Mouse (Mus musculus) neural tube, embryonic 14.5 days (tissue): ENCODE results near the gene Scp2. TPM values are rescaled to one million over a fixed set of nuclear protein-coding genes. Genes with fewer than 3 reads are reported as not detected.

ENCODE experiments used
- ATAC-seq: fragments of 200-750 bp; cut with Nextera tagmentation; 2 replicates; pipeline ENCODE4 v1.8.0; 2017; ENCODE audit warnings: low read depth, mild to moderate bottlenecking, moderate TSS enrichment, moderate library complexity
- H3K27ac ChIP-seq: fragments of 300-500 bp; sonication (generic); 2 replicates; pipeline ENCODE4 v1.5.1; 2014; ENCODE audit warnings: low read depth, mild to moderate bottlenecking, control low read depth, low read length, moderate library complexity, mixed read lengths
- H3K27me3 ChIP-seq: fragments of 300-500 bp; sonication (generic); 2 replicates; pipeline ENCODE4 v1.6.1; 2014; ENCODE audit warnings: low read length; ENCODE audit not compliant: control insufficient read depth, insufficient read depth
- H3K36me3 ChIP-seq: fragments of 300-500 bp; sonication (generic); 2 replicates; pipeline ENCODE4 v1.6.1; 2014; ENCODE audit warnings: low read length, mixed read lengths; ENCODE audit not compliant: control insufficient read depth, insufficient read depth
- H3K4me1 ChIP-seq: fragments of 300-500 bp; sonication (generic); 2 replicates; pipeline ENCODE4 v1.6.1; 2014; ENCODE audit warnings: low read length; ENCODE audit not compliant: control insufficient read depth, insufficient read depth
- H3K4me2 ChIP-seq: fragments of 300-500 bp; sonication (generic); 2 replicates; pipeline ENCODE4 v1.6.1; 2014; ENCODE audit warnings: mild to moderate bottlenecking, low read depth, low read length, control low read depth
- H3K4me3 ChIP-seq: fragments of 300-500 bp; sonication (generic); 2 replicates; pipeline ENCODE4 v1.5.1; 2014; ENCODE audit warnings: low read depth, low read length, control low read depth, mixed read lengths
- H3K9ac ChIP-seq: fragments of 300-500 bp; sonication (generic); replicated peaks from 2 replicates; pipeline ENCODE4 v1.6.1; 2014; ENCODE audit warnings: low read depth, mild to moderate bottlenecking, control low read depth, low read length, mixed read lengths
- H3K9me3 ChIP-seq: fragments of 300-500 bp; sonication (generic); 2 replicates; pipeline ENCODE4 v1.6.1; 2016; ENCODE audit warnings: low read length; ENCODE audit not compliant: control insufficient read depth
- WGBS: fragments of 180-500 bp; shearing (Covaris S2); extraction: QIAGEN DNeasy Blood & Tissue Kit; methylation state at CpG from one replicate; pipeline ENCODE4 v1.1.7; 2014; 5-methylcytosine and 5-hydroxymethylcytosine counted together
- polyA plus RNA-seq: library from polyadenylated mRNA; unstranded; fragments of >200 nt; fragmentation: Nextera tagmentation; extraction: Ambion mirVana; gene quantifications from 2 replicates; pipeline ENCODE4 v1.2.1, GENCODE M21; 2014

Gene Scp2
- polyA plus RNA-seq, 1 experiment from 2014 or later = 238 TPM

GRCm38 (mm10) chr4:108008541-108008940 is 136.3 kb downstream of the Scp2 start:
- Histone ChIP-seq H3K9me3 (no peaks in the 10 kb centered on the region), H3K9ac (no peak overlapping the region), H3K27ac (no peak overlapping the region), H3K36me3 (no peaks in the 10 kb centered on the region), H3K27me3 (no peaks in the 10 kb centered on the region), H3K4me1 (no peaks in the 10 kb centered on the region), H3K4me2 (no peak overlapping the region), H3K4me3 (no peak overlapping the region)
- WGBS = 88% methylated on average over 8 of the region's 8 CpGs
- no peak for ATAC-seq

GRCm38 (mm10) chr4:108007532-108008103 is 137.2 kb downstream of the Scp2 start:
- Histone ChIP-seq H3K9me3 (no peaks in the 10 kb centered on the region), H3K4me3 (no peak overlapping the region), H3K4me2 (no peak overlapping the region), H3K27ac (no peak overlapping the region), H3K27me3 (no peaks in the 10 kb centered on the region), H3K9ac (no peak overlapping the region), H3K36me3 (no peaks in the 10 kb centered on the region), H3K4me1 (no peaks in the 10 kb centered on the region)
- ATAC-seq = no peak
- WGBS = 86% methylated on average over 7 of the region's 7 CpGs

DNA sequence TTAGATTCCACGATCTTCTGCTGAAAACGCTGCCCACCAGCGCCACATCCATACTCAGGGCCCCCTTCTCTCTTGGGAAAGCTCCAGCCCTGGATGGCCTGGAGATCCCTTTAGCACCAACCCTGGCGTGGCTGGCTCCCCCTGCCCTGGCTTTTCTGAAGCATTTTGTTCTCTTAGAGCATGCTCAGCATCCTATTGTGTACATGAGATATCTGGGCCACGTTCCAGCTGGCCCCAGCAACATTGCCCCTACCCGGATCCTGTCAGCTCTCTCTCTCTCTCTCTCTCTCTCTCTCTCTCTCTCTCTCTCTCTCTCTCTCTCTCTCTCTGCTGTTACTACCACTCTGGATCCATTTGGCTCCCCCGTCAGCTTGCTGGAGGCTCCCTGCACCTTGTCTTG is 139.5 kb downstream of the Scp2 start:
- no peaks in the 10 kb centered on the region for H3K9me3 ChIP-seq
- H3K4me2 ChIP-seq = no peak overlapping the region
- H3K36me3 ChIP-seq = no peaks in the 10 kb centered on the region
- WGBS = 53% methylated on average over 7 of the region's 7 CpGs
- no peak overlapping the region for H3K27ac ChIP-seq
- H3K4me3 ChIP-seq = no peak overlapping the region
- H3K27me3 ChIP-seq = no peaks in the 10 kb centered on the region
- ATAC-seq = 0 out of 2 replicates have a peak, but pooled peaks have one; percentile 51
- no peak overlapping the region for H3K9ac ChIP-seq
- H3K4me1 ChIP-seq = no peaks in the 10 kb centered on the region

DNA sequence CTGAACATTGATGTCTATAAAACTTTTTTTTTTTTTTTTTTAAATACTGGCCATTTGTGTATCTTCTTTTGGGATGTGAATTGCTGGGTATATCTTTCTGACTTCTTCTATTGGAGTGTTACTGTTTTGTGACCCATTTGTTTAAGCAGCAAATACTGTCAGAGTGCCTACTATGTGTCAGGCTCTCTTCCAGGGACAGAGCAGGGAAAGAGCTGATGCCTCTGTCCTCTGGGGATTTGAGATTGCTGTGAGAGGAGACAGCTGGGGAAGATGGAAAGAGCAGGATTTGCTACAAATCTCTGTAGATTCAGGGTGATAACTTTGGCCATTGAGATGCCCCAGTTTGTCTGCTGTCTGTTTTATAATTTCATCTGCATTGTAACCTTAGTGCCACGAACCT is 145.4 kb downstream of the Scp2 start:
- no peaks in the 10 kb centered on the region for H3K9me3 ChIP-seq
- H3K4me2 ChIP-seq = no peak overlapping the region
- 67% methylated on average over 1 of the region's 1 CpGs for WGBS
- H3K4me3 ChIP-seq = no peak overlapping the region
- H3K36me3 ChIP-seq = no peaks in the 10 kb centered on the region
- no peak for ATAC-seq
- no peak overlapping the region for H3K9ac ChIP-seq
- no peaks in the 10 kb centered on the region for H3K27me3 ChIP-seq
- H3K4me1 ChIP-seq = no peaks in the 10 kb centered on the region
- no peak overlapping the region for H3K27ac ChIP-seq

DNA sequence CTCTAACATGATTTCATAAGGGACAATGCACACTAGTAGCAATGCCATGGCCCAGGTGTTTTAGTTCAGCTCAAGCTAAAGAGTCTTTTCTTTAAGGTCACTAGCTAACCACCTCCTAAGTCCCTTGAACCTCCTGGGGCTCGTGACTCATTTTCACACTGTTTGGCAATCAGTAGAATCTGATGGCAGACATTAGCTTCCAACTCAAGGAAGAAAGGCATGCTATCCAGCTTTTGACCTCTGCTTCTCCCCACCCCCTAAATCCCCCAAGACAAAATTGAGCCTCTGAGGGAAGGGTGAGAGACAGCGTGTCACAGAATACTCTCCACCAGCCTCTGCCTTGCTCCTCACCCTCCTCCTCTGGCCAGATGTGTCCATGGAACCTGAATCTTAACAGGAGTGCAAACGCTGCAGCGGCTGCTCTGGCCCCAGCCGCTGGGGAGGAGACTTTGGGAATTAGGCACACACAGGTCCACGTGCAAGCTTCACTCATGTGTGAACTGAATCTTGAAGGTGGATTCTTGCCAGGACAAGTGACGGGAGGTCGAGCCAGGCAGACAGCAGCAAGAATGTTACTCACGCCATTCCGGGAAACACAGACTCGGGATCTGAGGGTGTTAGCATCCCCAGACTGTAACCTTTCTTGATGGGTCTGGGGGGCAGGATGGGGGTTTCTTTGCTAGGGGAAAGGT is 146.0 kb downstream of the Scp2 start:
- ATAC-seq = no peak
- 52% methylated on average over 11 of the region's 11 CpGs for WGBS

DNA sequence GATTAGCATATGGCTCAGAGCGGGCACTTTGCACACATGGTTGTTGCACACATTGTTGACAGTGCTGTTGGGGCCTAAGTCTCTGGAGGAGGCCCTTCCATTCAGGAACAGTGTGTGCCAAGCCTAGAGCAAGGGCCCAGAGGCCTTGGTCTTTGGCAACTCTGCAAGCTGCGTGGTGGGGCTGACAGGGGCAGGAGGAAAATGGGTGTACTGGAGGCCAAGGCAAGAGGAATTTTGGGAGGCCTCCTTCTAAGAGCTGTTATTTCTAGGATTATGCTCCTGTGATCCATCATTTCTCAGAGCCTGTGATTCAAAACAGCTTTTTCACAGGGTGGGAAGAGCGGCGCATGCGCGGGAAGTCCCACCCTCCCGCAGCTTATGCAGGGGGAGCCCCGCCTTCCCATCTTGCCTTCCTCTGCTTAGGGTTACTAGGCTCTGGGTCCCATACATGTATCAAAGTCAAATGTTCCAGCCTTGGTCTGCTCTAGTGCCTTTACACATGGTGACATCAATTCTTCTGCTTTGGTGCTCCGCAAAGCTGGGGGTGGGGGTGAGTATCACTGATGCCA is 148.3 kb downstream of the Scp2 start:
- no peak overlapping the region for H3K9ac ChIP-seq
- H3K4me3 ChIP-seq = no peak overlapping the region
- ATAC-seq = no peak
- no peak overlapping the region for H3K4me2 ChIP-seq
- H3K36me3 ChIP-seq = no peaks in the 10 kb centered on the region
- no peaks in the 10 kb centered on the region for H3K27me3 ChIP-seq
- no peak overlapping the region for H3K27ac ChIP-seq
- no peaks in the 10 kb centered on the region for H3K9me3 ChIP-seq
- 93% methylated on average over 9 of the region's 9 CpGs for WGBS
- no peaks in the 10 kb centered on the region for H3K4me1 ChIP-seq

More for the DNA sequence above, 146.0 kb downstream of the Scp2 start:
- Histone ChIP-seq H3K27me3 (no peaks in the 10 kb centered on the region), H3K4me3 (no peak overlapping the region), H3K9ac (no peak overlapping the region), H3K4me1 (no peaks in the 10 kb centered on the region), H3K9me3 (no peaks in the 10 kb centered on the region), H3K4me2 (no peak overlapping the region), H3K27ac (no peak overlapping the region), H3K36me3 (no peaks in the 10 kb centered on the region)

DNA sequence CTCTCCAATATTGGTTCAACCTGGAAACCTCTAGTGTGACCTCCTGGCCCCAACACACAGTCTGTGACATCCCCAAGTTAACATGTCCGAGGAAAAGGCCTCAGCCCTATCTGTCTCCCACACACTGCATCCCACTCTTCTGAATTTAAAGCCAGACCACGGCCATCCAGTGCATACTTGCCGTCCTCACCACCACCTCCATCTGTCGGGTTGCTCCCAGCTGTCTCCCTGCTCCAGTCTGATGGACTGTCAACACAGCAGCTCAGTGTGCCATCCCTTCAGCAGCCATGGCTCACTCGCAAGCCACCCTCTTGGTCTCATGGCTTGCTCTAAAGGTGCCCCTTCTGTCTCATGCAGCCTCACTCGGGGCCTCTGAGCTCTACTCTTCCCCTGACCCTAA is 149.1 kb downstream of the Scp2 start:
- no peaks in the 10 kb centered on the region for H3K36me3 ChIP-seq
- H3K4me3 ChIP-seq = no peak overlapping the region
- H3K27ac ChIP-seq = no peak overlapping the region
- no peaks in the 10 kb centered on the region for H3K4me1 ChIP-seq
- no peaks in the 10 kb centered on the region for H3K9me3 ChIP-seq
- WGBS = 85% methylated on average over 6 of the region's 6 CpGs
- H3K9ac ChIP-seq = no peak overlapping the region
- H3K27me3 ChIP-seq = no peaks in the 10 kb centered on the region
- H3K4me2 ChIP-seq = no peak overlapping the region
- ATAC-seq = no peak

DNA sequence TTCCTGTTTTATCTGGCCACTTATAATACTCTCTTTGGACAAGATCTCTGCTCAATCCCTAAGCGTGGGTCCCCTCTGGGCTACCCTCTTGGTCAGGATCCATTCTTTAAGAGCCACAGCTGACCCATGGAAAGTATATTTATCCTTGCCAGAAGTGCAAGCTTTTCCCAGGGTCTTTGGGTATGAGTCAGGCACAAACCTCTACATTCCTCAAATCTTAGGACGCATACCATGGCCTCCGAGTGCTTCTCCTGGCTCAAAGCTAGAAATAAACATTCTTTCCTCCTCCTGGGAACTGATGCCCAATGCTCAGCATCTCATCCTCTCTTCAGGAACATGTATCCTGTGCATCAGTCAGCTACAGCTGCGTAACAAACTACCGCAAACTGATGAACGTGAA is 149.8 kb downstream of the Scp2 start:
- Histone ChIP-seq H3K27ac (no peak overlapping the region), H3K9ac (no peak overlapping the region), H3K27me3 (no peaks in the 10 kb centered on the region), H3K4me1 (no peaks in the 10 kb centered on the region), H3K4me3 (no peak overlapping the region), H3K4me2 (no peak overlapping the region), H3K36me3 (no peaks in the 10 kb centered on the region), H3K9me3 (no peaks in the 10 kb centered on the region)
- ATAC-seq = no peak
- 95% methylated on average over 6 of the region's 6 CpGs for WGBS
